10 mouse cellular contexts compared by ENCODE assay signal in genomic region chr7:27596586-27597503, GRCm38 (mm10). TPM values are rescaled to one million over a fixed set of nuclear protein-coding genes. Genes with fewer than 3 reads are reported as not detected.
DNase-seq lines count a peak whose midpoint lies in the region; ATAC-seq and TF ChIP-seq lines count a peak whose summit lies in the region.
"Had no signal": no experiment of that assay in that cellular context is flagged by ENCODE, and none has a peak within 500 bp of the region (broad histone marks: within the 10 kb centered on the region; RNA-seq: fewer than 3 reads in every experiment).

No protein-coding gene starts in this region.

- H3K36me3 ChIP-seq in lung, embryonic 14.5 days (ENCODE audit: insufficient read depth) = peaks cover 4% of the 10 kb centered on the region; the same call in 1 of the 2 replicates
- H3K36me3 ChIP-seq in hindbrain, embryonic 16.5 days (ENCODE audit: control insufficient read depth, insufficient read depth, low read length) = no peaks in the 10 kb centered on the region

- no peak overlapping the region for H3K4me3 ChIP-seq in lung, embryonic 14.5 days (ENCODE audit: low read depth, low read length)
- H3K4me3 ChIP-seq in hindbrain, embryonic 16.5 days (ENCODE audit: low read length) = no peak overlapping the region

- peak overlapping the region; percentile 72 for H3K27ac ChIP-seq in lung, embryonic 14.5 days (ENCODE audit: low read depth)
- H3K27ac ChIP-seq in hindbrain, embryonic 16.5 days (ENCODE audit: low read depth, low read length) = peak overlapping the region; percentile 48

- WGBS in lung, embryonic 14.5 days = 45% methylated on average over 10 of the region's 10 CpGs
- WGBS in hindbrain, embryonic 16.5 days = 36% methylated on average over 10 of the region's 10 CpGs

- H3K4me1 ChIP-seq in lung, embryonic 14.5 days (ENCODE audit: insufficient read depth) = peaks cover 22% of the 10 kb centered on the region
- H3K4me1 ChIP-seq in hindbrain, embryonic 16.5 days (ENCODE audit: control insufficient read depth, insufficient read depth, low read depth, low read length) = peaks cover 48% of the 10 kb centered on the region

- no peak for TF ChIP-seq CTCF in lung, embryonic 14.5 days (IDR thresholded peaks at IDR 0.05; ENCODE audit: low read depth)

- intact Hi-C loops in gastrocnemius, postnatal 14 days (cut with DNase I; ENCODE audit: low total_unique reads) = no loop called here

- DNase-seq in lung, embryonic 14.5 days = peak; percentile 59
- DNase-seq in lung, postnatal 25 days (ENCODE audit: low spot score) = no peak
- DNase-seq in gastrocnemius, postnatal 14 days = peak; percentile 77
- peak; percentile 42 for DNase-seq in lung, postnatal 14 days
- peak; percentile 75 for DNase-seq in urinary bladder, postnatal 4 days (ENCODE audit: low spot score in 2 of 2)
- DNase-seq in thymus, postnatal 36 days = no peak

- H3K27me3 ChIP-seq in lung, embryonic 14.5 days (ENCODE audit: insufficient read depth, low read length) = no peaks in the 10 kb centered on the region
- H3K27me3 ChIP-seq in hindbrain, embryonic 16.5 days (replicated peaks; ENCODE audit: control insufficient read depth, insufficient read depth, low read length) = no peaks in the 10 kb centered on the region
- H3K27me3 ChIP-seq: Patski had no signal

- H3K4me2 ChIP-seq in lung, embryonic 14.5 days = peak overlapping the region; percentile 40
- peak overlapping the region; percentile 11 for H3K4me2 ChIP-seq in hindbrain, embryonic 16.5 days (ENCODE audit: low read length)

- H3K9me3 ChIP-seq in lung, embryonic 14.5 days (ENCODE audit: low read depth, low read length) = no peaks in the 10 kb centered on the region
- H3K9me3 ChIP-seq in hindbrain, embryonic 16.5 days (ENCODE audit: control insufficient read depth, low read length) = no peaks in the 10 kb centered on the region

- peak; percentile 31; the same call in 1 of the 2 replicates for ATAC-seq in lung, embryonic 14.5 days (ENCODE audit: insufficient read depth)
- ATAC-seq in hindbrain, embryonic 16.5 days = no peak
- ATAC-seq in monocyte, adult 5-6 weeks (replicated peaks; ENCODE audit: insufficient number of reproducible peaks, low FRiP score, low TSS enrichment, poor library complexity, severe bottlenecking) = no peak
- ATAC-seq: Patski had no signal

- peak overlapping the region; percentile 6; the same call in 1 of the 2 replicates for H3K9ac ChIP-seq in lung, embryonic 14.5 days
- H3K9ac ChIP-seq in hindbrain, embryonic 16.5 days (ENCODE audit: low read depth, low read length) = 0 out of 2 replicates have a peak overlapping the region, but pooled peaks have one; percentile 21

RNA-seq across cellular contexts. Expression of gene Akt2, which starts 5.5 kb away (rescaled TPM):
- polyA plus RNA-seq in lung, embryonic 14.5 days (2014; fragmentation: Nextera tagmentation; extraction: Ambion mirVana) = 92.6 and 98.9 TPM in 2 replicates
- total RNA-seq in gastrocnemius, postnatal 14 days (2021) = 100 to 1,000 TPM; 109 to 114 TPM
- 63.0 and 72.9 TPM in 2 replicates for polyA plus RNA-seq in hindbrain, embryonic 16.5 days (2015; fragmentation: Nextera tagmentation; extraction: Ambion mirVana)
- total RNA-seq in monocyte, adult 5-6 weeks (2017) = 77.2 to 150 TPM (median 108 TPM) in 3 replicates

RNA-seq across cellular contexts. Expression of gene 2310022A10Rik, which starts 43.8 kb away (rescaled TPM):
- 20.6 and 25.4 TPM in 2 replicates for polyA plus RNA-seq in lung, embryonic 14.5 days (2014; fragmentation: Nextera tagmentation; extraction: Ambion mirVana)
- total RNA-seq in gastrocnemius, postnatal 14 days (2021) = 100 to 1,000 TPM; 103 to 114 TPM
- 33.7 and 35.7 TPM in 2 replicates for polyA plus RNA-seq in hindbrain, embryonic 16.5 days (2015; fragmentation: Nextera tagmentation; extraction: Ambion mirVana)
- 3.6 to 29.0 TPM (median 10.5 TPM) in 3 replicates for total RNA-seq in monocyte, adult 5-6 weeks (2017)

RNA-seq across cellular contexts. Expression of gene Pld3, which starts 43.8 kb away (rescaled TPM):
- 56.7 and 57.4 TPM in 2 replicates for polyA plus RNA-seq in lung, embryonic 14.5 days (2014; fragmentation: Nextera tagmentation; extraction: Ambion mirVana)
- total RNA-seq in gastrocnemius, postnatal 14 days (2021) = 10 to 100 TPM; 23.1 to 27.8 TPM
- polyA plus RNA-seq in hindbrain, embryonic 16.5 days (2015; fragmentation: Nextera tagmentation; extraction: Ambion mirVana) = 231 and 263 TPM in 2 replicates
- total RNA-seq in monocyte, adult 5-6 weeks (2017) = 13.7 to 42.8 TPM (median 31.8 TPM) in 3 replicates

RNA-seq across cellular contexts. Expression of gene Ttc9b, which starts 56.9 kb away (rescaled TPM):
- 0.32 and 0.41 TPM in 2 replicates for polyA plus RNA-seq in lung, embryonic 14.5 days (2014; fragmentation: Nextera tagmentation; extraction: Ambion mirVana)
- total RNA-seq in gastrocnemius, postnatal 14 days (2021) = not detected
- polyA plus RNA-seq in hindbrain, embryonic 16.5 days (2015; fragmentation: Nextera tagmentation; extraction: Ambion mirVana) = 86.2 and 99.1 TPM in 2 replicates
- total RNA-seq in monocyte, adult 5-6 weeks (2017) = not detected in 3 replicates
- total RNA-seq: gastrocnemius, adult 8-10 months had no signal

Comparison
In these comparisons a context has a peak if more than half of its experiments do, and no peak if none do; other contexts are left out.
1. DNase-seq: peak in lung, embryonic 14.5 days (single experiment), gastrocnemius, postnatal 14 days (single experiment), lung, postnatal 14 days (single experiment) and urinary bladder, postnatal 4 days (2 of 2); none in lung, postnatal 25 days (single experiment) and thymus, postnatal 36 days (0 of 2).